Mouse (Mus musculus) forebrain, embryonic 13.5 days (tissue): ENCODE measurements around the gene Cxcl10. TPM values are rescaled to one million over a fixed set of nuclear protein-coding genes. Genes with fewer than 3 reads are reported as not detected.
A peak's percentile ranks its signal among the peaks of the same experiment; 100 is the strongest.

Experiments used
- ATAC-seq: fragments of 200-750 bp; cut with Nextera tagmentation; 2 replicates; pipeline ENCODE4 v1.8.0; 2017
- H3K27ac ChIP-seq: fragments of 300-500 bp; sonication (generic); 2 replicates; pipeline ENCODE4 v1.5.1; 2015; ENCODE audit warnings: inconsistent platforms, mild to moderate bottlenecking, moderate library complexity
- H3K27me3 ChIP-seq: fragments of 300-500 bp; sonication (generic); 2 replicates; pipeline ENCODE4 v1.6.1; 2015; ENCODE audit warnings: mild to moderate bottlenecking, inconsistent platforms
- H3K36me3 ChIP-seq: fragments of 300-500 bp; sonication (generic); 2 replicates; pipeline ENCODE4 v1.6.1; 2015; ENCODE audit warnings: mild to moderate bottlenecking, inconsistent platforms; ENCODE audit not compliant: poor library complexity, severe bottlenecking
- H3K4me1 ChIP-seq: fragments of 300-500 bp; sonication (generic); 2 replicates; pipeline ENCODE4 v1.6.1; 2015; ENCODE audit warnings: inconsistent platforms
- H3K4me2 ChIP-seq: fragments of 300-500 bp; sonication (generic); 2 replicates; pipeline ENCODE4 v1.6.1; 2015; ENCODE audit warnings: inconsistent platforms, mild to moderate bottlenecking, moderate library complexity
- H3K4me3 ChIP-seq: fragments of 300-500 bp; sonication (generic); 2 replicates; pipeline ENCODE4 v1.5.1; 2015; ENCODE audit warnings: mild to moderate bottlenecking, inconsistent platforms
- H3K9ac ChIP-seq: fragments of 300-500 bp; sonication (generic); 2 replicates; pipeline ENCODE4 v1.6.1; 2015; ENCODE audit warnings: mild to moderate bottlenecking, inconsistent platforms
- H3K9me3 ChIP-seq: fragments of 300-500 bp; sonication (generic); replicated peaks from 2 replicates; pipeline ENCODE4 v1.6.1; 2016; ENCODE audit warnings: inconsistent platforms
- WGBS: fragments of 180-500 bp; shearing (Covaris S2); methylation state at CpG from one replicate; pipeline ENCODE4 v1.1.7; 2015; 5-methylcytosine and 5-hydroxymethylcytosine counted together
- polyA plus RNA-seq: library from polyadenylated mRNA; unstranded; fragments of >200 nt; fragmentation: Nextera tagmentation; extraction: Ambion mirVana; gene quantifications from 2 replicates; pipeline ENCODE4 v1.2.1, GENCODE M21; 2015

Cxcl10 gene
- polyA plus RNA-seq, 1 experiment from 2014 or later = 0.22 TPM

DNA sequence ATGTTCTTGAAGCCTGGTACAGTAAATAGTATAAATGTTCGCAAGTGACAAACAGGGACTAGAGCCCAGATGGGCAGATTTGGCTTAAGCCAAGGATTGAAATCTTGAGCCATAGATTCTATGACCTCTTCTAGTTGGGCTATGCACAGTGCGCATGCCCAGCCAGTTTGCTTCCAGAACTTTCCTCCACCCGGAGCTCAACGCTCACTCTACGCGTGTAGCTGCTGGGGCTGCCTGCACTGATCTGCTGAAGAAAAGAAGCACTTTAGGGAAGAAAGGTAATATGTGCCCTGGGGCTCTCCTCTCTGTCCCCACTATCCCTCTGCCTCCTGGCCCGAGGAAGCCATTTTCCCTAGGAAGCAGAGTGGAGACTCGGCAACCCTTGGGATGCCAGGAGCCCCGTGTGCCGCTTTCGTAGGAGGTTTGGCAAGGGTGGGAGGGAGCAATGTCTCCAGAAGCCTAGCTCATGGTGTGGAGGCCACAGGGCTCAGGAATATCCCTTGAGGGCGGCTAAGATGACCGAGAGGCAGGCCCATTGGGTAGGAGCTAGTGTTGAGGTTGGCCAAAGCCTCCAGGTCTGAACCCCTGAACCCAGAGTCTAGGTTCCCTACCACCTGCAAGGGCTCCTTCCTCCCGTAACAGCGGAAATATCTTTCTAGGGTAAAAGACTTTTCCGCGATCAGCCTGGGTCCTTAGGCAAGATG lies 16.9 kb downstream of the Cxcl10 start, which contains the start of gene Art3:
TSS of gene Art3 (plus strand) at position 193 of the 704 bp plus-strand sequence.
- H3K4me3 ChIP-seq = no peak within 1 kb of the TSS
- H3K9ac ChIP-seq = no peak within 1 kb of the TSS
- no peaks in the 10 kb centered on the region for H3K27me3 ChIP-seq
- no peak within 1 kb of the TSS for H3K4me2 ChIP-seq
- no peaks in the 10 kb centered on the region for H3K4me1 ChIP-seq
- no peak for ATAC-seq
- no peak within 1 kb of the TSS for H3K27ac ChIP-seq
- WGBS = 95% methylated on average over 17 of the region's 17 CpGs
- H3K36me3 ChIP-seq = no peaks in the 10 kb centered on the region
- H3K9me3 ChIP-seq = no peaks in the 10 kb centered on the region

DNA sequence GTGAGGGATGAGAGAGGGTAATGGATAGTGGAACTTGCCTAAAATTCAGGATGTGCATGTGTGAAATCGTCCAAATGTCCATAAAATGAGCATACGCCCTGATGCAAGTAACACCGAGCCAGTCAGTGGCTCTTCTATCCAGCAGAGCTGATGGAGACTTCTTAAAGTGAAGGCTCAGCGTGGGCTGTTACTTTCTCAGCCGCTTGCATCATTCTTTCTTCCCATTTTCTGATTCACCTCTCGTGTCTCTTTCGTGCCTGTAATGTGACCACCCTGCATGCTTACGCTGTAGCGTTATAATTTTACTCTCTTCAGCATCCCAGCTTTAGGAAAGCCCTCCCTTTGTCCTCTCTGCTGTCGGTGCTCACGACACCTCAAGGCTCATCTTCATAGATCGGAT lies 17.6 kb downstream of the Cxcl10 start:
- Histone ChIP-seq H3K4me1 (no peaks in the 10 kb centered on the region), H3K27me3 (no peaks in the 10 kb centered on the region), H3K9me3 (no peaks in the 10 kb centered on the region), H3K9ac (no peak overlapping the region), H3K4me3 (no peak overlapping the region), H3K36me3 (no peaks in the 10 kb centered on the region), H3K27ac (no peak overlapping the region), H3K4me2 (no peak overlapping the region)
- ATAC-seq = no peak
- 93% methylated on average over 12 of the region's 12 CpGs for WGBS

DNA sequence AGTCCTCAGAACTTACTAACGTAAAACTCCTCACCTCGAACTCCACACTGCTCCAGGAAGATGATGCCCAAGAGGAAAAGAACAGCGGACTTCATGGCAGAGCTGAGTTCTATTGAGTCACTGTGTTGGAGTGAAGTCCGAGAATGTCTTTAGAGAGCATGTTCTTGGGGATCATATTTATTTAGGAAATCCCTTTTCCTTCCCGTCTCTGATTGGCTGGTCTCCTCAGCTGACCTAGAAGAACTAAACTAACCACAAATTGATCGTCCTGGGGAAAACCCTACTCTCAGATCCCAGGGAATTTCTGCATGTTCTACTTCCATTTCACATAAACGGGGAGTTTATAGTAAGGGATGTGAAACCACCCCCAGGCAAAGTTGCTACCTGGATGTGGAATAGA lies 20.8 kb downstream of the Cxcl10 start, which contains the start of gene Cxcl9:
TSS of gene Cxcl9 (minus strand) at position 151 of the 400 bp plus-strand sequence.
- WGBS = 89% methylated on average over 7 of the region's 7 CpGs

GRCm38 (mm10) chr5:92327367-92327766 lies 21.3 kb downstream of the Cxcl10 start:
- Histone ChIP-seq H3K4me2 (no peak overlapping the region), H3K27me3 (no peaks in the 10 kb centered on the region), H3K4me3 (no peak overlapping the region), H3K36me3 (no peaks in the 10 kb centered on the region), H3K9ac (no peak overlapping the region), H3K9me3 (no peaks in the 10 kb centered on the region), H3K4me1 (no peaks in the 10 kb centered on the region), H3K27ac (no peak overlapping the region)
- 89% methylated on average over 6 of the region's 6 CpGs for WGBS
- no peak for ATAC-seq

More for the DNA sequence above, 20.8 kb downstream of the Cxcl10 start, which contains the start of gene Cxcl9:
- no peaks in the 10 kb centered on the region for H3K36me3 ChIP-seq
- H3K4me2 ChIP-seq = no peak within 1 kb of the TSS
- no peak within 1 kb of the TSS for H3K27ac ChIP-seq
- H3K4me1 ChIP-seq = no peaks in the 10 kb centered on the region
- ATAC-seq = no peak
- H3K4me3 ChIP-seq = no peak within 1 kb of the TSS
- no peaks in the 10 kb centered on the region for H3K9me3 ChIP-seq
- no peaks in the 10 kb centered on the region for H3K27me3 ChIP-seq
- H3K9ac ChIP-seq = no peak within 1 kb of the TSS

DNA sequence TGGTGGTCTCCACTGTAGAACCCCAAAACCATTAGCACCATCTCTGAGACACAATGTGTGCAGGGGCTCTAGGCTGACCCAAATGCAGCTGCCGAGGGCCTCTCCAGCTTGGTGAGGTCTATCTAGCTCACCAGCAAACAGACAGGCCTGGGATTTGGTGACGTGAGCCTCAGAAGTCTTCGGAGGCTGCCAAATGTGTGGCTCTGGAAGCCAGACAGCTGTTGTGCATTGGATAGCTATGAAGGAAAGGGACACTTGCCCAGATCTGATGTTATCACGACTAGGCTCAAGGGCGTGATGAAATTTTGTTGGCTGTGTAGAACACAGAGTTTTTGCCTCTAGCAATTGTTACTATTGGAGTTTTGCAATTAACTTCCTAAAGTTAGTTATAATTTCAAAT lies 25.4 kb downstream of the Cxcl10 start:
- Histone ChIP-seq H3K27ac (no peak overlapping the region), H3K36me3 (no peaks in the 10 kb centered on the region), H3K4me1 (no peaks in the 10 kb centered on the region), H3K4me2 (no peak overlapping the region), H3K4me3 (no peak overlapping the region), H3K27me3 (no peaks in the 10 kb centered on the region), H3K9me3 (no peaks in the 10 kb centered on the region), H3K9ac (no peak overlapping the region)
- ATAC-seq = no peak
- WGBS = 86% methylated on average over 5 of the region's 5 CpGs

DNA sequence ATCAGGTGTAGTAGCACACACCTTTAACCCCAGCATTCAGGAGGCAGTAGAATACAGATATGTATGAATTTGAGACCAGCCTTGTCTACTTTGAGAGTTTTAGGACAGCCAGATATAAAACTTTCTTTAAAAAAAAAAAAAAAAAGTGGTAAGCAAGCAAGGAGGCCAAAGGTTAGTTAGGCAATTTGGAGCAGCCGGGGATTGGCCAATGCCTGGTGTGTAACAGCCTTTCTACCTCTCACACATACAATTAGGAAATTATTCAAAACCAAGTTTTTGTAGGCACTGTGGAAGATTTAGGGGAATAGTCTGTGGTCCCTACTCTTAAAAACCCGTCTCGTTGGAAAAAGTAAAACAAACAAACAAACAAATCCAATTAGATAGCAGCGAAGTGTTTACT lies 26.1 kb downstream of the Cxcl10 start:
- no peak for ATAC-seq
- 84% methylated on average over 4 of the region's 4 CpGs for WGBS
- Histone ChIP-seq H3K4me3 (no peak overlapping the region), H3K9me3 (no peaks in the 10 kb centered on the region), H3K27me3 (no peaks in the 10 kb centered on the region), H3K27ac (no peak overlapping the region), H3K4me1 (no peaks in the 10 kb centered on the region), H3K4me2 (no peak overlapping the region), H3K36me3 (no peaks in the 10 kb centered on the region), H3K9ac (no peak overlapping the region)

DNA sequence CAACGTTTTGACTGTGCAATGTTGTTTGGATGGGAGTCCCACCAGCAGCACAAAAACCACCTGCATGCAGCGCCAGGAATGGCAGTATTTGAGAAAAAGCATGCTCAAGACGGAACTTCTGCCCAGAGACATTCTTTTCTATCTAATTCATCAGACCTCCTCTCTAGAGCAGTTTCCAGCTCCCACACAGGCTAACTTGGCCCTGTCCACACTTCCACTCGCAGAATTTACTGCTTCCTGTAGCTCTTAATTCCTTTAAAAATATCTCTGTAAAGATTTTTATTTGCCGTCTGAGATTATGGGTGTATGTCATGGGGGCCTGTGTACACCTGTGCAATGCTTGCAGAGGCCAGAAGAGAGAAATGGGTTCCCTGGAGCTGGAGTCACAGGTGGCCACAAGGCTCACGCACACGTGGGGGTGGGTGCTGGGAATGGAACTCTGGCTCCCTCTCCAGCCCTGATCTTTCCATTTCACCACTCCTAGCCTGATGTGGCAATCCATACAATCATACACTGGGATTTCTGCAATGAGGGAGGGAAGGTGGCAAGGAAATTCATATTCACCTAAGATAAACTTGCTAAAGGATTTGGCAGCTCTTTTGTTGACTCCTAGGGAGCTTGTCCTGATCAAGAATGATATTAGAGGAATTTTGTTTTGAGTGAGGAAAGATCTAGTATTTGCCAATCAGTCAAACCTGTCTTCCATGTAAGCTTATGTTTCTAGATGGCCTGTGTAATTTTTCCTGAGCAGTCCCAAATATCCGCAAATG lies 26.9 kb downstream of the Cxcl10 start:
- Histone ChIP-seq H3K4me3 (no peak overlapping the region), H3K9ac (no peak overlapping the region), H3K9me3 (no peaks in the 10 kb centered on the region), H3K4me1 (no peaks in the 10 kb centered on the region), H3K27me3 (no peaks in the 10 kb centered on the region), H3K4me2 (no peak overlapping the region), H3K27ac (no peak overlapping the region), H3K36me3 (no peaks in the 10 kb centered on the region)
- WGBS = 74% methylated on average over 8 of the region's 8 CpGs
- ATAC-seq = no peak

DNA sequence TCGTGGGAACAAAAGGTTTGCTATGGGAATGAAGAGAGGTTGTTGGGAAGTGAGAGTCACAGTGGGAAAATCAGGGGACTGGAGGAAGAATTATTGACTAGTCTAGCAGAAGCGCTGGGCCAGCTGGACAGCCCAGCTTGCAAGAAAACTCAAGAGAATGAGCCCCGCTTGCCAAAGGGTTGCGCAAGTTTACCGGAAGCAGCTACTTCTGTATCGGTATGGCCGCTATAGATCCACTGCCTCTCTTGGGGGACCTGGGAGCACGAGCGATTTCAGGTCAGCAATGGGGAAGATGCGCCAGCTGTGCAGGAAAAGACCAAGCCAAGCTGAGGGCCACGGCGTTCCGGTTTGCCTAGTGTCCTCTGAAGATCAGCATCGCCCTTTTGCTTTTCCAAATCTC lies 30.1 kb downstream of the Cxcl10 start:
- WGBS = 92% methylated on average over 14 of the region's 14 CpGs
- H3K4me2 ChIP-seq = no peak overlapping the region
- H3K4me3 ChIP-seq = no peak overlapping the region

DNA sequence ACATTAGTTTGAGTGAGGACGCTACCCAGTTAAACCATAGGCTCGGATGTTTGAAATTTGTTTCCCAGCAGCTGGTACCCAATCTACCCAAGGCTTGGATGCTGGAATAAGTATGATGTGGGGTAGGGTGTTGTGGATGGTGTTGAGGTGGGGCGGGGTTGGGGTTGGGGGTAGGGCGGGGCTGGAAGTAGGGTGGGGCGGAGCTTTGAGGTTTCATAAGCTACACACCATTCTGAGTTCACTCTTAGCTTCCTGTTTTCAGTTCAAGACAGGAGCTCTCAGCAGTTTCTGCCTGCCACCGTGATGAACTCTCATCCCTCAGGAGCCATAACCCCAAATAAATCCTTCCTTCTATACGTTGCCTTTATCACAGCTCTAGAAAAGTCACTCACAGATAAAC lies 30.6 kb downstream of the Cxcl10 start:
- Histone ChIP-seq H3K4me3 (no peak overlapping the region), H3K9me3 (no peaks in the 10 kb centered on the region), H3K4me1 (no peaks in the 10 kb centered on the region), H3K27me3 (no peaks in the 10 kb centered on the region), H3K36me3 (no peaks in the 10 kb centered on the region), H3K27ac (no peak overlapping the region), H3K4me2 (no peak overlapping the region), H3K9ac (no peak overlapping the region)
- WGBS = 88% methylated on average over 7 of the region's 7 CpGs
- ATAC-seq = no peak

More for the DNA sequence above, 30.1 kb downstream of the Cxcl10 start:
- H3K4me1 ChIP-seq = no peaks in the 10 kb centered on the region
- no peaks in the 10 kb centered on the region for H3K27me3 ChIP-seq
- H3K9me3 ChIP-seq = no peaks in the 10 kb centered on the region
- no peak overlapping the region for H3K9ac ChIP-seq
- H3K36me3 ChIP-seq = no peaks in the 10 kb centered on the region
- H3K27ac ChIP-seq = no peak overlapping the region
- no peak for ATAC-seq

DNA sequence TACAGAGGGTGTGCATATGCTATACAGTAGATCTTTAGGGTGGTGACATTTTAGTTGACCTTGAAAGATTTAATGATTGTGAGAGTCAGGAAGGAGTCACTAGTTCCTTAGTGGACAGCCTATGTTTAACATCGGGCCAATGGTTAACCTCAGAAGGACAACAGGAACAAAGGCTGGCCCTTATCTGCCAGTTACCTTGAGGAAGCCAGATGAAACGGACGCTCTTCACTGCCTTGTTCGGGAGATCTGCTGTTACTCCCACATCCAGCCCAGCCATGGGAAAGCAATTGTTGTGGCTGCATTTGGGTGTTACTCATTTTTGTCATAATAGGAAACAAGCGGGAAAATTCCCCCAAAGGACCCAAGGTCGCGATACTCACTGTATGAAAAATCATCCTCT lies 34.9 kb downstream of the Cxcl10 start:
- Histone ChIP-seq H3K4me2 (no peak overlapping the region), H3K27ac (no peak overlapping the region), H3K9me3 (no peaks in the 10 kb centered on the region), H3K9ac (no peak overlapping the region), H3K4me1 (peaks cover 5% of the 10 kb centered on the region), H3K27me3 (no peaks in the 10 kb centered on the region), H3K4me3 (no peak overlapping the region), H3K36me3 (no peaks in the 10 kb centered on the region)
- ATAC-seq = no peak
- WGBS = 79% methylated on average over 7 of the region's 7 CpGs

- Histone ChIP-seq H3K9ac (no peak overlapping the region), H3K4me1 (peaks cover 12% of the 10 kb centered on the region), H3K4me3 (no peak overlapping the region), H3K4me2 (no peak overlapping the region), H3K27ac (no peak overlapping the region), H3K9me3 (no peaks in the 10 kb centered on the region), H3K27me3 (no peaks in the 10 kb centered on the region), H3K36me3 (no peaks in the 10 kb centered on the region)
- 14% methylated on average over 13 of the region's 13 CpGs for WGBS
- 0 out of 2 replicates have a peak, but pooled peaks have one; percentile 7 for ATAC-seq
Measured at GRCm38 (mm10) chr5:92312046-92312715, 36.5 kb downstream of the Cxcl10 start.
